Mouse (Mus musculus) liver, adult 2 months (tissue): ENCODE data around the gene Peli3. TPM values are rescaled to one million over a fixed set of nuclear protein-coding genes. Genes with fewer than 3 reads are reported as not detected.
A peak's percentile ranks its signal among the peaks of the same experiment; 100 is the strongest.

Experiments used
- DNase-seq: peaks from one replicate; pipeline ENCODE4 v3.0.0-alpha.2; 2011; ENCODE audit warnings: low read depth, low spot score; ENCODE audit errors: extremely low read depth
- H3K27ac ChIP-seq: fragments of 200-500 bp; replicated peaks from 2 replicates; pipeline ENCODE4 v1.5.1; 2012; ENCODE audit warnings: low read depth, mild to moderate bottlenecking, control low read depth, inconsistent platforms, low read length; ENCODE audit not compliant: insufficient read depth
- H3K27me3 ChIP-seq: fragments of 200-500 bp; 2 replicates; pipeline ENCODE4 v1.6.1; 2012; ENCODE audit warnings: mild to moderate bottlenecking, moderate library complexity, low read length, inconsistent platforms; ENCODE audit not compliant: control insufficient read depth, insufficient read depth
- H3K36me3 ChIP-seq: fragments of 200-500 bp; 2 replicates; pipeline ENCODE4 v1.6.1; 2012; ENCODE audit warnings: low read length, inconsistent platforms; ENCODE audit not compliant: control insufficient read depth, insufficient read depth
- H3K4me1 ChIP-seq: fragments of 200-500 bp; 2 replicates; pipeline ENCODE4 v1.6.1; 2011; ENCODE audit warnings: low read length; ENCODE audit not compliant: control insufficient read depth, insufficient read depth
- H3K4me3 ChIP-seq: fragments of 200-500 bp; 2 replicates; pipeline ENCODE4 v1.5.1; 2011; ENCODE audit warnings: low read depth, mild to moderate bottlenecking, control low read depth, low read length, moderate library complexity; ENCODE audit not compliant: insufficient read depth
- H3K79me2 ChIP-seq: fragments of 200-500 bp; 2 replicates; pipeline ENCODE4 v1.6.1; 2012; ENCODE audit warnings: inconsistent platforms, mild to moderate bottlenecking, low read length, moderate library complexity; ENCODE audit not compliant: control insufficient read depth, insufficient read depth
- H3K9ac ChIP-seq: fragments of 200-500 bp; 2 replicates; pipeline ENCODE4 v1.6.1; 2012; ENCODE audit warnings: low read depth, mild to moderate bottlenecking, control low read depth, inconsistent platforms, low read length
- CTCF ChIP-seq: fragments of 200-500 bp; IDR thresholded peaks from 2 replicates; pipeline ENCODE4 v1.5.1; 2011; ENCODE audit warnings: low read depth, low read length, control low read depth
- POLR2A ChIP-seq: fragments of 200-500 bp; IDR thresholded peaks from 2 replicates; pipeline ENCODE4 v1.6.1; 2011; ENCODE audit warnings: low read length, control low read depth; ENCODE audit not compliant: insufficient read depth; ENCODE audit errors: extremely low read depth
- WGBS: fragments of 180-500 bp; shearing (Covaris S2); methylation state at CpG from one replicate; pipeline ENCODE4 v1.1.7; 2018; 5-methylcytosine and 5-hydroxymethylcytosine counted together
- polyA plus RNA-seq: library from polyadenylated mRNA; depleted of rRNA; stranded (reverse); fragments of >200 nt; gene quantifications from 2 replicates; pipeline ENCODE4 v1.2.3, GENCODE M21; 2012
- total RNA-seq: library from RNA; depleted of rRNA; stranded (reverse); fragments of >200 nt; gene quantifications from 2 replicates; pipeline ENCODE4 v1.2.3, GENCODE M21; 2014

Peli3 gene
- total and polyA plus RNA-seq, 2 experiments: 1.0 to 2.6 TPM

DNA sequence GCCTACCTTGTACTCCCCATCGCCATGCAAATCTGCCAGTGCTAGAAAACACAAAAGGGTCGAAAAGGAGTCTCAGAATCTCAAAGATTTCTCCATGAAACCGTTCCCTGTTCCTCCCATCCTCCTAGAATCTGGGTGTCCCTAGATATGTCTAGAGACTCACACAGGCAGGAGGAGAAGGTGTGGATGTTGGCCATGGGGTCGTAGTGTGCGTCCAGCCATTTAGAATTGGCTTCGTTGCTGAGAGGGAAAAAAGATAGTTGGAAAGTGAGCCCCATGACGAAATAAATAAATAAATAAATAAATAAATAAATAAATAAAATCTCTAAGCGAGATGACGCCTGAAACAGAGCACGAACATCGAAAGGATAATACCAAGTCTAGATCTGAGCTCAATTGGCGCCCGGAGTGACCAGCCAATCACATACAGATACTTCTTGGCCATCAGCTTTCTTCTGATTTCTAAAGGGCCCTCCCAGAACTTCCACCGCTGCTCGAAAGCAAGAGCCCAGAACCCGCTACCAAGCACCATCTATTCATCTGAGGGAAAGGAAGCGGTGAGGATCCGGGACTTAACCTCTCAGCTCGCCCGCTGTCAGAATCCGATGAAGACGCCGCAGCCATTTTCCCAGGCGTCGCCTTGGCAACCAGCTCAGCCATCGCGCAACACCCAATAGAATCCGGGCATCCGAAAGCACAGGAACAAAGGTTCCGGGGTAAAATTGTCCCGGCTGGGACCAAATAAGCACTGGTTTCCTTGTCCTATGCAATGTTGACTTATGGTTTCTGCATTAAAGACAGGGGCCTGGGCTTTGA, 36.7 kb downstream of the Peli3 start, which contains the start of gene Bbs1:
Gene Bbs1 (minus strand): TSS at position 650 of the 816 bp plus-strand sequence.
- peak; percentile 62 for DNase-seq

DNA sequence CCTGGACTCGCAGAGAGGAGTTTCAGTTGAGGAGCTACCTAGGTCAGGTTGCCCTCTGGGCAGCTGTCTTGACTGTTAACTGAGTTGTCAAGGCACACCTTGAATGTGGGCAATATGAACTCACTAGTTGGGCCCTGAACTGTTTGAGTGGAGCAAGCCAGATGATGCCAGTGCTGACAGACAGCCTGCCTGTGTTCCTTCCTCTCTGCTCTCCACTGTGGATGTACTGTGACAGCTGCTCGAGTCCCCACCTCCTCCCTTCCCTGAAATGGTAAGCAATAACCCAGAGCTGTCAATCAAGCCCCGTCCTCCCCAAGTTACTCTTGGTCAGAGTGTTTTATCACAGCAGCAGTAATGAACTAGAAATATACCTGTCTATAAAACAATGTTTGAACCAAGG, 43.0 kb downstream of the Peli3 start:
- WGBS: 70% methylated on average over 3 of the region's 3 CpGs
- no peak overlapping the region for H3K27ac ChIP-seq
- no peak overlapping the region for H3K9ac ChIP-seq
- no peaks in the 10 kb centered on the region for H3K27me3 ChIP-seq
- H3K4me3 ChIP-seq: no peak overlapping the region
- TF ChIP-seq POLR2A (no peak), CTCF (no peak)
- DNase-seq: no peak
- no peaks in the 10 kb centered on the region for H3K36me3 ChIP-seq
- no peaks in the 10 kb centered on the region for H3K79me2 ChIP-seq
- no peaks in the 10 kb centered on the region for H3K4me1 ChIP-seq

More for the DNA sequence above, 36.7 kb downstream of the Peli3 start, which contains the start of gene Bbs1:
- TF ChIP-seq CTCF (no peak), POLR2A (no peak)
- Histone ChIP-seq H3K36me3 (peaks cover 11% of the 10 kb centered on the region; the same call in 1 of the 2 replicates), H3K27me3 (no peaks in the 10 kb centered on the region), H3K4me3 (peak within 1 kb of the TSS; percentile 73), H3K27ac (no peak within 1 kb of the TSS), H3K9ac (no peak within 1 kb of the TSS; the same call in 1 of the 2 replicates), H3K4me1 (peaks cover 3% of the 10 kb centered on the region; the same call in 1 of the 2 replicates), H3K79me2 (no peaks in the 10 kb centered on the region)
- 8% methylated on average over 31 of the region's 31 CpGs for WGBS

DNA sequence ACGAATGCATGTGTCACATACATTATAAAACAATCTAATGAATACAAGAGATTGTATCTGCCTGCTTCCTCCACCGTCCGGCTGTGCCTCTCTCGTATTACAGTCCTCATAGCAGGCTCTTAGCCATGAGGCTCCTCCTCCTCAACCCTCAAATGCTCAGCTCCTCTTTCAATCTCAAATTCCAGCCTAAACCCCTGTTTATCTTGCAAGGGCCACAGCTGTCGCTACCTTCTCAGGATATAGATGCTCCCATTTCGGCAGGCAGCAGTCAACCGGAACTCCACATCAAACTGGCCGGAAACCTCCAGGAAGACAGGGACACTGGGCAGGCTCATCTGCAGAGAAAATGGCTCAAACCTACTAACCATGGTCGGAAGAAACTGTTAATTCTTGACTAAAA, 44.0 kb downstream of the Peli3 start:
- TF ChIP-seq CTCF: no peak
- no peak for TF ChIP-seq POLR2A
- no peak overlapping the region for H3K9ac ChIP-seq
- DNase-seq: no peak
- H3K36me3 ChIP-seq: no peaks in the 10 kb centered on the region
- H3K79me2 ChIP-seq: no peaks in the 10 kb centered on the region
- H3K4me3 ChIP-seq: no peak overlapping the region
- H3K27me3 ChIP-seq: no peaks in the 10 kb centered on the region
- WGBS: 86% methylated on average over 9 of the region's 9 CpGs
- H3K4me1 ChIP-seq: no peaks in the 10 kb centered on the region
- no peak overlapping the region for H3K27ac ChIP-seq

DNA sequence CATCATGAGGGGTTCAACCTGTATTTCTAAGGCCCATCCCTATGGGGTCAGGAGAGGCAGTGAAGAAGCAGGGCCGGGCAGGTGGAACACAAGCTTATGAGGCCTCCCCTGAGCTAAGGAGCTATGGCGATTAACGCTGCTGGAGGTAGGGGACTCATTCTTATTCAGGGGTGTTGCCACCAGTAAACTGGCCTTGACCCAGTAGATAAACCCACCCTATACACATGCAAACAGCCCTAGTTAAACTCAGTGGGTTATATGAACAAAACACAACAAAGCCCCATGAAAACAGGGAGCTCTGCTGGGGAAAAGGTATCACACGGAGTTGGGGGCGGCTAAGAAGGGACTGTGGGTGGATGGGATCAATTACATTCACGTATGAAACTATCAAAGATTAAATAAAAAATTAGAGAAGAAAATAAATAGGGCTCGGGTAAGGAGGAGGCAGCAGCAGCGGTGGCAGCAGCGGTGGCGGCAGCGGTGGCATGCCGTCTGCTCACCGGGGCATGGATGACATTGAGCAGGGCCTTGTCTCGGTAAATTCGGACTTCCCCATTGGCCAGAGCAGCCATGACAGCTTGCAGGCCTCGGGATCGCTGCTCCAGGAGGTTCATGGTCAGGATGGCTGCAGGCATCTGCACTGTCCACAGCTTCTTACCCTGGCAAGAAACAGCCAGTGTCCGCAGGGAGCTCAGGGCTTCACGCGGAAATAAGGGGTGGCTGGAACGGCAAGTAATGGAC, 46.0 kb downstream of the Peli3 start:
- H3K27me3 ChIP-seq: no peaks in the 10 kb centered on the region
- H3K9ac ChIP-seq: no peak overlapping the region
- WGBS: 77% methylated on average over 21 of the region's 21 CpGs
- H3K36me3 ChIP-seq: no peaks in the 10 kb centered on the region
- H3K27ac ChIP-seq: no peak overlapping the region
- H3K79me2 ChIP-seq: no peaks in the 10 kb centered on the region
- TF ChIP-seq POLR2A (no peak), CTCF (no peak)
- H3K4me1 ChIP-seq: no peaks in the 10 kb centered on the region
- no peak for DNase-seq
- H3K4me3 ChIP-seq: no peak overlapping the region

DNA sequence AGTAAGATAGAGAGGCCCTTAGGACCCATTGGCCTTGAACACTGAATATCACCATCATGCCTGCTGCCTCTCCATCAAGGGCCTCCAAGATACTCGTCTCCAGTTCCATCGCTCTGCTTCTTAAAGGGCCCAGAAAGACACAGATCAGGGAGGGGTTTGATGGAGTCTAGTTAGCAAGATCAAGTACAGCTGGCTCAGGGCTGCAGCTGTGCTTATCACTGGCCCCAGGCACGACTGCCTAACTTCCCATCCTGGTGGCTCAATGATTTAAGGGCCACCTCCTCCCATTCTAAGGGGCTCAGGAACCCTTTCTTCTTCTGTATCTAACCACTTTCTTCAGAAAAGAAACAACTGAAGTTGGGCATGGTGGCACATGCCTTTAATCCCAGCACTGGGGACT, 51.1 kb downstream of the Peli3 start:
- no peak overlapping the region for H3K9ac ChIP-seq
- no peaks in the 10 kb centered on the region for H3K36me3 ChIP-seq
- H3K4me1 ChIP-seq: no peaks in the 10 kb centered on the region
- no peak overlapping the region for H3K27ac ChIP-seq
- DNase-seq: no peak
- TF ChIP-seq CTCF: no peak
- TF ChIP-seq POLR2A: no peak
- H3K27me3 ChIP-seq: no peaks in the 10 kb centered on the region
- H3K79me2 ChIP-seq: no peaks in the 10 kb centered on the region
- 77% methylated on average over 3 of the region's 3 CpGs for WGBS
- H3K4me3 ChIP-seq: no peak overlapping the region
